Mouse (Mus musculus) ES-E14 (cell line): Measurements from ENCODE around the gene Papolg.

Experiments used
- CHD2 ChIP-seq: IDR thresholded peaks from 2 replicates; pipeline ENCODE4 v1.6.1; 2014; ENCODE audit warnings: mild to moderate bottlenecking, low read depth, low read length, inconsistent platforms
- MAFK ChIP-seq: IDR thresholded peaks from 2 replicates; pipeline ENCODE4 v1.6.1; 2014; ENCODE audit warnings: mild to moderate bottlenecking, low read depth, low read length, inconsistent platforms; ENCODE audit not compliant: insufficient read depth
- ZC3H11A ChIP-seq: IDR thresholded peaks from 2 replicates; pipeline ENCODE4 v1.6.1; 2012; ENCODE audit warnings: low read depth, mild to moderate bottlenecking, inconsistent platforms, low read length, borderline replicate concordance
- ZNF384 ChIP-seq: IDR thresholded peaks from 2 replicates; pipeline ENCODE4 v1.6.1; 2012; ENCODE audit warnings: low read depth, low read length, inconsistent platforms

- TF ChIP-seq CHD2, result no peak
- no peak for TF ChIP-seq ZNF384
- TF ChIP-seq ZC3H11A, result no peak
- TF ChIP-seq MAFK, result no peak
These were observed 30.7 kb downstream of the Papolg start for GRCm38 (mm10) chr11:23864326-23864725.
